Mouse (Mus musculus) ovary, postnatal 14 days (tissue): ENCODE measurements around the gene Acot7.

Experiments used
- DNase-seq: peaks from one replicate; pipeline ENCODE4 v3.0.0; 2022; ENCODE audit warnings: low spot score

Acot7 gene

DNA sequence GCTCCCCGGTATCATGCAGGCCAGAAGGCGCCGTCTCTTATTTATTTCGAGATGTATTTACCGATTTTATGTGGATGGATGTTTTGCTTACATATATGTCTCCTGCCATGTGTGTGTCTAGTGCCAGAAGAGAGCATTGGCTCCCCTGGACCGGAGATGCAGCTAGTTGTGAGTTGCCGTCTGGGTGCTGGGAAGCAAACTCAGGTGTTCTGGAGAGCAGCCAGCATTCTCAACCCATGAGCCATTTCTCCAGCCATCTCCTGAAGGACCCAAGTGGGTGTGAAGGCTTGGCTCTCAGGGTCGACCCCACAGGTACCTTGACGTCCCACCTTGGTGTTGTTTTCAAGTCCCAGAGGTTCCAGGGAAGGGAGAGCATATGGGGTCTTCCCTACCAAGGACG lies 4.3 kb downstream of the Acot7 start:
- DNase-seq, result no peak

DNA sequence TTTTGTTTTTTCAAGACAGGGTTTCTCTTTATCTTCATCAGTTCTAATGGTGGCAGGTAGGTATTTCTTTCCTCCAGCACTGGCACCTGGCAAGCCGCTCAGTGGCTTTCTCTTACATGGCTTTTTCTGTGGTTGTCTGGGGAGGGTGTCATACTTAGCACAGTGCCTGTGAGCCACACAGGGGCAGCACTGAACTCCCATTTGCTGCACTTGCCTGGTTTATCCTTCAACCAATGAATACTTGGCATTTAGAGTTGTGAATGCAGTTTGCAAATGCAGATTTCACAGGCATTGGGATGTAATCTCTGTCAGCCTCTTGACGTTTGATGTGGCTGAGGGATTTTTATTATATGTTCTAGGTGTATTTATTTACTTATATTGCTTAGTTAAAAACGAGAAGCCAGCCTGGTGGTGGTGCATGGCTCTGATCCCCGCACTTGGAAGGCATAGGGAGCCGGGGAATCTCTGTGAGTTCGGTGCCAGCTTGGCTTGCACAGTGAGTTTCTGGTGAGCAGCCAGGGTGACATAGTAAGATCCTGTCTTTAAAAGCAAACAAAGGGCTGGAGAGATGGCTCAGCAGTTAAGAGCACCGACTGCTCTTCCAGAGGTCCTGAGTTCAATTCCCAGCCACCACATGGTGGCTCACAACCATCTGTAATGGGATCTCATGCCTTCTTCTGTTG lies 6.6 kb downstream of the Acot7 start:
- DNase-seq, result no peak

DNA sequence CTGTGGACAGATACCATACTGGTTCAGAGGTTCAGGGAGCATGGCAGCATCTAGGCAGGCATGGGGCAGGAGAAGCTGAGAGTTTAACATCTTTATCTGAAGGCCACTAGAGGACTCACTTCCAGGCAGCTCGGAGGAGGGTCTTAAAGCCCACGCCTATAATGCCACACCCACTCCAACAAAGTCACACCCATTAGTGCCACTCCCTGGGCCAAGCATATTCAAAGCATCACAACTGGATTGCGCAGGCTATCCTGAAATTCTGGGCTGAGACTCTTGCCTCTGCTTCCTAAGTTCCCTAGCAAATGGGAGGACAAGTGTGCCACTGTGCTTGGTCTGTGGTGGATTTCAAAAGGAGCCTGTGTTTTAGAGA lies 7.2 kb downstream of the Acot7 start:
- DNase-seq, result no peak

DNA sequence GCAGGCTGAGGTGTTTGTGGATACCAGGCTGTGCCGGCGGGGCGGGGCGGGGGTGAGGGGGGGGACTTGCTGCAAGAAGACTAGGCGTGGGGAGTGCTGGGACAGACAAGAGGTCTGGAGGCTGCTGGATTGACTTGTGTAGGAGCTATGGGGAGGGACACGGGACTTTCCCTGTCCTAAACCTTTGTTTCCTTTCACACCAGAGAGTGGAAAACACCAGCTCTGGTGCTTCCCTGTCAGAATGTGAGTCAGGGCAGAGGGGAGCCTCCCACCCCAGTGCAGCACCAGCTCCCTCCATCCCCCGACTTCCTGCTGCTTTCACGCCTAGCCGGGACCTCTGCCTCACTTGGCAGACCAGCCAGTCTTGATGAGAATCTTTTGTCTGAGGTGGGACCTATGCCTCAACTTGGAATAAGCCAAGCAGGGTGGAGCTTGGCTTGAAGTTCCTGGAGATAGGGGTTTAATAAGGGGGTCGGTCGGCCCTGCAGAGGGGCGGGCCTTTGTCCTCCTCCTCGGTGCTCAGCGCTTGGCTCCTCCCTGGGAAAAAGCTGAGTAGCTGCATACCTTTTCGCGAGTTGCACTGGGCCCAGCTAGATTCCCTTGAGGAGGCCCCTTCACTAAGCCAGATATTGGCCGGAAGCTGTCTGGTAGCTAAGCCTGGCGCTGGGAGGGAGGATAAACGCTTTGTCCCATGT lies 7.7 kb downstream of the Acot7 start:
- DNase-seq, result peak; percentile 27

DNA sequence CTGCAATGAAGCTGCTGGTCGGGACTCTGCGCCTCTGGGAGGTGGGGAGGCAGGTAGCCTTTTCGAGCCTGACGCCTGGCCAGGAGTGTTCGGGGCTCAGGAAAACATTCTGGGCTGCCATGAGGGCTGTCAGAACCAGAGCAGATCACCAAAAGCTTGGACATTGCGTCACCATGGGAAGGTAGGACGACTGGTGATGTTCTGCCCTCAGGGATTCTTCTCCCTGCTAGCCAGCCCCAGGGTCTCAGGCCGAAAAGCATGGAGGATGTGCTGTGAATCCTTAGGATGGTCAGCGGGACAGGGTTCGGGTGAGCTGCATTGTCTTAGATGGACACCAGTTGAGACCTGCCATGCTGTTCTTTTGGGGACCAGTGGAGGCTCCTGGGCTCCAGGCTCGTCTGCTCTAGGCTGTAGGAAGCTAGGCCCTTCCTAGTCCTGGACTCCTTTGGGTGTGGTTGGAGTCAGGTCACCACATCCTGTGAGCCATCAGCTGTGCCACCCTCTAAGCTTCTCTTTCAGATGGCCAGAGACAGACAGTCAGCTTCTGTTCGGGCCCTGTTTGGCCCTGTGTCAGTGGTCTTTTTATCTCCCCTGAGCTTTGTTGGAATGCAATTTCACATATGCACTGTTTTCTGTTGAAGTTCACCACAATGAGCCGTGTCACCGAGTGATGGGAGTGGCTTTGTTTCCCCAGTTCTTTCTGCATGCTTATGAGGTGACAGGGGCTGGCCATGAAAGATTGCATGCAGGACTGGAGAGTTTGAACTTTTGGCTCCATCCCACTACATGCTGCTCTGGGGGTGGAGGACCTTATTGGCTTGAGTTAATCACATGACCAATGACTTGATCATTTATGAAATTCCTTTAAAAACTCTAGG lies 8.5 kb downstream of the Acot7 start:
- DNase-seq, result no peak

DNA sequence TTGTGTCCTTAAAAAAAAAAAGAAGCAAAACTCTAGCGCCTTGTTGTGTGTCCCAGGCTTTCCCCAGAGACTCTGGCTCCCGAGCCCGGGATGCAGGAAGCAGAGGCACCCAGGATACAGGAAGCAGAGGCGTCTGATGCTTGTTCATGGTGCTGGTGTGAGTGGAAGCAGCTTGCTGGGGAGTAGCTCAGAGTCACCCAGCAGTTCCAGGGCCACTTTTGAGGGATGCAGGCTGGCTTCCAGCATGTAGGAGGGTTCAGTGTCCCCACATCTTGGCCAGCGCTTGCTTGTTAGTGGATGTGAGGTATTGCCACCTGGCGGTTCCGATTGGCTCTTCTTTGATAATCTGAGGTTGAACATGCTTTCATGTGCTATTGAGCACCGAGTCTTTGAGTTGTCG lies 9.2 kb downstream of the Acot7 start:
- DNase-seq, result no peak

DNA sequence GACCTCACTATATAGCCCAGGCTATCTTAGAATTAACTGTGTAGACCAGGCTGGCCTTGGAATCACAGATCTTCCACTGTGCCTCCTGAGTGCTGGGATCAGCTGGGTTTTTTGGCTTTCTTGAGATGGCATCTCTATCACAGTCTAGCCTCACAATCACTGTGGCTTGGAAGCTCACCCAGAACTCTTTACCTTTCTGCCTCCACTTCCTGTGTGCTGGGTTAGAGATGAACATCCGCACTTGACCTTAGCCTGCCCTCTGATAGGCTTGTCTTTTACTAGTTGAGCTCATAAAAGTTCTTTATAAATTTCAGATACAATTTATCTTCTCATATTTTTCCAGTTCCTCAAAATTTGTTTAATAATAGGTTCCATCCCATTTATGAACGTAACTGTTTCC lies 10.7 kb downstream of the Acot7 start:
- no peak for DNase-seq

DNA sequence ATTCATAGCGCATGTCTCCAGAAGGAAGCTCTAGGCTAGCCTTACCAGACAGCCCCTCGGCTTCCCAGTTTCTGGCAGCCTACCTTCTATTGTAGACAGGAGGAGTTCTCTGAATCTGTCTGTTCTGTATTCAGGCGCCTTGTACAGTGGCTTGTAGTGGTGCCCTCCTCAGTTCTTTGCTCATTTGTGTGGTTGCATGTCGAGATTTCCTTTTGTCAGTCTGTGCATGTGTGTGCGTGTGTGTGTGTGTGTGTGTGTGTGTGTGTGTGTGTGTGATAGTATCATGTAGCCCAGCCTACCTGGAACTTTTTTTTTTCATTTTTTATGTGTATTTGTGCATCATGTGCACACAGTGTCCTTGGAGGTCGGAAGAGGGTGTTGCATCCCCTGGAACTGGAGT lies 11.1 kb downstream of the Acot7 start:
- DNase-seq, result no peak

DNA sequence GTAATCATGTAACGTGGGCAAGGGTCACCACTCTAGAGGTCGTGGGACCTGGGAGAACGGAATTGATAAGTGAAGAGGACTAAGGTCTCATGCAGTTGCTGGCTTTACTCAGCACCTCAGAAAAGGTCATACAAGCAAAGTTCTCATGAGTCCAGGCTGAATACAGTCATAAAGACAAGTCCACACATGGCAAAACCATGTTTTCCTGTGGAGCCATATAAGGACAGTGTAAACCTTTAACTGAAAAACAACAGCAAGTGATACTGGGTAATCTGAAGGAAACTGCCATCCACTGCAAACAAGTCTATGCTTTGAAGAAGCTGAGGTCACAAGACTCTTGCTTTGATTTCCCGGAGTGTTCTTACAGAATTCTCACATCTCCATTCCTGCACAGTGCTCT lies 11.8 kb downstream of the Acot7 start:
- no peak for DNase-seq

DNA sequence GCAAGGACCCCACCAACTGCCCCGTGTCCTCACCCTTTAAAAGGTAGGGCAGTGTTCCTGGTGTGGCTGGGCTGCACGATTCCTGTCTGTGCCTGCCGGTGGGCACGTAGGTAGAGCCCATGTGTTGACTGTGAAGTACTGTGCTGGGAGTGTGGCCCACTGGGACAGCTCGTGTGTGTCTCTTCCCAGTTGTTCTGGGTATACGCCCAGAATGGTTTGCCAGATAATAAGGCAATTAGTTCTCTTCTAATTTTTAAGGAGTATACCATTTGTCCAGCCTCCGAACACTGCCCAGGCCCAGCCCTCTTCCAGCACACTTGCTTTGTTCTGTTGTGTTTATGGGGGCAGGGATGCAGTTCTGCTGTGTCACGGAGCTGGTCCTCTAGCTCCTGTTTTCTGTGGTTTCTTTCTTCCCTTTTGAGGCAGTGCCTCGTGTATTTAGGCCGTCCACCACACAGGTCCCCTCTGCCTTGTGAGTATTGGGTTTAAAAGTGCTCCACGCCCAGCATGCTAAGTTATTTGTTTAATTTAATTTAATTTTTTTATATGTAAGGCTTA lies 12.2 kb downstream of the Acot7 start:
- DNase-seq, result no peak

DNA sequence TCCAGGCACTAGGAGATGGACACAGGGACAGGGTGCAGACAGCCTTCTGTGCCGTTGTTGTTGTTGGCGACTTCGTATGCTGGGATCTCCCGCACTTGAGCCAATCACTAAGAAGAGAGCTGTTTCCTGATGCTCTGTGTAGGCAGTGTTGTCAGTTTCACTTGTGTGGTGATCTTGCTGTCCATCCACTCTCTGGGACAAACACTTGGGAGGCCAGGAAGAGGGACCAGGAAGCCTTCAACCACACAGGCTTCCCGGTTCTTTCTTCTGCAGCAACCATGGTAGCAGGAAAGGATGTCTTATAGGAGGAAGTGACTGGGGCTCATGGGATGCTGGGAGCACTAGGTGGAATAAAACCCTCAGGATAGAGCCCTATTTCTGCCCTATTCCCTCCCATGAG lies 12.8 kb downstream of the Acot7 start:
- DNase-seq, result no peak

DNA sequence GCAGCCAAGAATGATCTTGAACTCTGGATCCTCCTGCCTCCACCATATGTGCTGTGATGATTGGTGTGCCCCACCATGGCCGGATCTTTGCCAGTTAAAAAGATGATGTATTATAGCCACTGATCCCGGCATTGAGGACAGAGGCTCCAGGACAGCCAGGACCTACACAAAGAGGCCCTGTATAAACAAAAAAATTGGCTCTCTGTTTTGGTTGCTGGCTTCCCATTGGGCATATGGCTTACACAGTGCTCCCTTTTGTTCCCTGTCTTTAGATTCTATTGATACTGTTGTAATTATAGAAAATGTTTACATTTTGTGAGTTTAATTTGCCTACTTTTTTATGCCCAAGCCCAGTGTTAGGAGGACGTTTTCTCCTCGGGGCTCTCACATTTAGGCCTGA lies 14.6 kb downstream of the Acot7 start:
- no peak for DNase-seq

DNA sequence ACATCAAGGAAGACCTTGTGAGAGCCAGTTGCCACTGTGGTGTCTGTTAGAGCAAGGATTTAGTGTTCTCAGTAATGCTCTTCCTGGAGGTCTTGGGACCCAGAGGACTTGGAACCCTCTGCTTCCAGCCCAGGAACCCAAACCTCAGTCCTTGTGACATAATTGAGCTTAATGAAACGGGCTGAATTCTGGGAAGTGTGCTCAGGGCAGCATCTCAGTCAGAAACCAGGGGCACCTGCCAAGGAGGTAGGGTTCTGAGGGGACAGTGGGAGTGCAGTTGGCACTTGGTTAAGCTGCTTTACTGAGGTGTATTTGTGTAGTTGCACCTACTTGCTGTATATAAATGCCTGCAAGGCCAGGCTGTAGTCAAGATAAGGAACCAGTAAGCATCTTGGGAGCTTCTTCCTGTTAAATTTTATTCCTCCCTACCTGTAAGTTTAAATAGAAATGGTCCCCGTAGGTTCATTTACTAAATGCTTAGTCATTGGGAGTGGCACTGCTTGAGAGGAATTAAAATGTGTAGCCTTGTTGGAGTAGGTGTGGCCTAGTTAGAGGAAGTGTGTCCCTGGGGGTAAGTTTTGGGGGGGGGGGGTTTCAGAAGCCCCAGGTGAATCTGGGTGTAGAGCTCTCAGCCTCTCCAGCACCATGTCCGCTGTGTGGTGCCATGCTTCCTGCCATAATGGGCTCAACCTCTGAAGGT lies 16.7 kb downstream of the Acot7 start:
- DNase-seq, result no peak

DNA sequence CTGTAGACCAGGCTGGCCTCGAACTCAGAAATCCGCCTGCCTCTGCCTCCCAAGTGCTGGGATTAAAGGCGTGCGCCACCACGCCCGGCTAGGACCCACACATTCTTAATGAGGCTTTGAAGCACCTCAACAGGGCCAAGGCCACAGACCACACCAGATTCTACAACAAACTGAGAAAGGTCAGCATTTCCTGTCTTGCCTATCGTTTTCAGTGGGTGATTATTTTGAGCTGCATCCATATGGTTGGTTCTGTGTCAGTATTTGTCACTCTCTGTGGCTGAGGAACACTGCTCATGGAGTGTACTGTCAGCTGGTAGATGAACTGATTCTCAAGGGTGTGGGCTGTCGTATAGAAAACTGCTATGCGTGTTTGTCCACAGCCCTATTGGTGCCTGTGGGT lies 18.3 kb downstream of the Acot7 start:
- no peak for DNase-seq

DNA sequence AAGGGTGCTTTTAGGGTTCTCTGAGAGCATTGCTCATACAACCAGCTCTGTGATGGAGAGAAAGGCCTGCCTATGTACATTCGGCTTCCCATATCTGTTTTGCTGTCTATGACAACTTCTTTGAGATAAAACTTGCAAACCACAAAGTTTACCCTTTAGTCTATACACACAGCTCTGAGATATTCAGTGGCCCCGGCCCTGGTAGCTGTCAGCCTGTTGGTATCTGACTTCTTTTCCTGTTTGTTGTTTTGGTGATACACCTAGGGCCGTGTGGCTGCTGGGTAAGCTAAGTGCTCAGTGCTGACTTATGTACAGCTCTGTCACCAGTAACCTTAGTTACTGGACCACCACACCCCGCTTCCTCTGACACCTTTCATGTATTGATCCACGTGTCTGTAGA lies 19.6 kb downstream of the Acot7 start:
- no peak for DNase-seq

DNA sequence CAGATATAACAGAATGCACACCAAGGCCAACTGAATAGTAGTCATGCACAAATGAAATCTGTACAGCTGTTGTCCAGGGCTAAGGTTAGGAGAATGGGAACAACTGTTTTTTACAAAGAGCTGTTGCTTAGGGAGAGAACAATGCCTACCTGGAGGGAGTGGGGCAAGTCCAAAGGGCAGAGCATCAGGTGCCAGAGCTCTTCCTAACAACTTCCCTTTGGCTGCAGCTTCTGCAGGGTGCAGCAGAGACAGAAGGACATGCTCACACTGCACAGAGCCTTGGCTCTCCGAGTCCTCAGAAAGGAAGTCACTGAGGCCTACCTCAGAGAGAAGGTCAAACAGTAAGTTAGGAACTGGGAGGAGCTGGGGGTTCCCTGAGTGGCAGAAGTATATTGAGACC lies 21.7 kb downstream of the Acot7 start:
- no peak for DNase-seq

DNA sequence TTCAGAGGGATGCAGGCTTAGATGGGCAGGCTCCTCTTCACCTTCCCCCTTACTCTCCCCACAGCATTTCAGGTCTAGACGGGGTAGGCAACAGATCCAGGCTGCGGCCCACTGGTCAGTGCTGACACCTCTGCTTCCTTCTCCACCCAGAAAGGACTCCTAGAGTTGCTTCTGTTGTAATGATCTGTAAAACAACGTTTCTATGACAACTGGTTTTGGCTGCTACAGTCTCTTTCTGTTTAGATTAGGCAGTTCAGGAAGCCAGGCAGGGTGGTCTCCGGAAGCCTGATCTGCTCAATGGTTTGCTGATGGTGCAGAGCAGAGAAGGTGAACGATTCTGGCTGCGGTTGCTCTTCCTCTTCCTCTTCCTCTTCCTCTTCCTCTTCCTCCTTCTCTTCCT lies 23.6 kb downstream of the Acot7 start:
- no peak for DNase-seq

DNA sequence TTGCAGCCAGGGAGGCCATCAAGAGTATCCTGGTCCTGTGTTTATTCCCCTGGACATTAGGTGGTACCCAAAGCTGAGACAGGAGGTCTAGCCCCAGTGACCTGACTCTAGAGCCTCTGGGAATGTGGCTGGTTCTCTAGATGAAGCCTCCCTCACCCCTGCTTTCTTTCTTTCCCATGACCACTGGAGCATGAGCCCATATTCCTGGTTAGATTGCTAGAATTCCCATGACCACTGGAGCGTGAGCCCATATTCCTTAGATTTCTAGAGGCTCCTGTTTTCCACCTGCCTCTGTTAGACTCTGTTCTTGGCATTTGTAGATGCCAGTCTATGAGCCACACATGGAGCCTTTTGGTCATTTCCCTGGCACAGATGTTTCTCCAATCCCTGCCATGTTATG lies 24.5 kb downstream of the Acot7 start:
- no peak for DNase-seq

DNA sequence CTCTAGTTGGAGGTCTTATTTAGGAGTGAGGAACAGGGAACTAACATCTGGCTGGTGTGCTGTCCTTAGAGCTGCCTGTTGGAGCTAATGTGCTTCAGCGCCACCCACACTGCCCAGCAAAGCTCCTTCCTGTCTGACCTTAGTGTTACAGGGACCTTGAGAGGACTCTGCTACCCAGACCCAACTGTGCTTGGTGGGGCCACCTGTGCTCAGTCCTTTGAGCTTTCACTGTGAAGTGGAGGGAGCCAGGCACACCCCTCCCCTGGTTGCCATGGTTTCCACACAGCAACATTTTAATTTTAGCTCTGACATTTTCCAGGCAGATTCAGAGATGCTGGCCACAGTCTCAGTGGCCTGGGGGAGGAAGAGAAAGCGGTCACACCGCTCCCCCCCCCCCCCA lies 25.0 kb downstream of the Acot7 start:
- no peak for DNase-seq

DNA sequence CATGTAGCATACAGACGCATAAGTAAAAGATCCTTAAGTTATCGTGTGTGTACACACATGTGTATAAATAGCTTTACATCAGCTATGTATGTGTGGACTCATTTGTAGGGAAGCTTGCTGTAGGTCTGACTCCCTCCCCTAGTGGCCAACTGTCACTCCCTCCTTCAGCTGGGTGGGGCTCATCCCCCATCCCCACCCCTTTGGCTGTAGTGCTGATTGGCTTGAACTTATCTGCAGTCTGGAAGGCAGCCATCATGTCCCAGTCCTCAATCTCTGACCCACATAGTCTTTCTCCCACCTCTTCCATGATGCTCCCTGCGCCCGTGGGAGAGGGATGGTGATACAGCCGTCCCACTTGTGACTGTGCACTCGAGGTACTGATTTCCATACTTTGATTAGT lies 26.7 kb downstream of the Acot7 start:
- no peak for DNase-seq

DNA sequence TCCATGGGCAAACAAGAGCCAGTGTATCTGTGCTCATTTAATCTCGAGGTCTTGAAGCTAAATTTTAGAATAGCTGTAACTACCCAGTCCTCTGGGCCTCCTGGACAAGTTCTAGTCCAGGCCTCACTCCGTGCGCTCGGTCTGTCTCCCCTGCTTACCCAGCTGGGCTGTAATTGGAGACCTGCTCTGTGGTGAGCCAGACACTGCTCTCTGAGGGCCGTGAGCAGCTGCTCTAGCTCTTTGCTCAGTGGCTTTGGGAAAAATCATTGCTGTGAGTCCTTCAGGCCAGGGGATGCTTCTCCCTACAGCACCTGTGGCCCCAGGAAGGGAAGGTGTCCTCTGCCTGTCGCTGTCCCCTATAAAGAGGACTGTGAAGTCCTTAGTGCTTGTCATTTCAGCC lies 28.3 kb downstream of the Acot7 start:
- no peak for DNase-seq

DNA sequence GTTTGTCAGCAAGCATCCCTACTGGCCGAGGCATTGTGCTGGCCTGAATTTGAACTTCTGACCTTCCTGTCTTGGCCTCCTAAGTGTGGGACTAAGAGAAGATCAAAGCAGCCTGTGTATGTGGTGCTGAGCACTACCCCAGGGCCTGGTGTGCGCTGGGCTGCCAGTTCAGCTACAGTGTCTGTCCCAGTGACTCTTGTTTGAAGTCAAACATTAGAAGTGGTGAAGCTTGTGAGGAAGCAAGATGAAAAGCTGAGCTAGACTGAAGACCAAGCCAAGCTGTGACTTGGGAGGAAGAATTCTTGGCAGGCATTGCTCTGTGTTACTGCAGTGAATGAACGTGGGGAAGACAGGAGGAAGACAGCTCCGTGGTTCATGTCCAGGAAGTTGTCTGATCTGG lies 31.7 kb downstream of the Acot7 start:
- no peak for DNase-seq
